Comparison of ENCODE assay signal across 22 mouse cellular contexts in genomic region chr11:104275765-104276164, GRCm38 (mm10). TPM values are rescaled to one million over a fixed set of nuclear protein-coding genes. Genes with fewer than 3 reads are reported as not detected.
DNase-seq lines count a peak whose midpoint lies in the region; TF ChIP-seq lines count a peak whose summit lies in the region.
"Had no signal": no experiment of that assay in that cellular context is flagged by ENCODE, and none has a peak within 500 bp of the region (broad histone marks: within the 10 kb centered on the region; RNA-seq: fewer than 3 reads in every experiment).

No protein-coding gene starts in this region.

- TF ChIP-seq POLR2A in cortical plate, adult 2 months (IDR thresholded peaks at IDR 0.05; ENCODE audit: extremely low read depth, insufficient read depth, low read length) = no peak

- no peak for DNase-seq in gastrocnemius, adult 2 months
- no peak for DNase-seq in gastrocnemius, postnatal 10 days
- DNase-seq in layer of hippocampus, adult 9-11 months = peak; percentile 69
- no peak for DNase-seq in layer of hippocampus, postnatal 10 days (ENCODE audit: low spot score in 2 of 2)
- peak; percentile 88 for DNase-seq in brain, adult 2 months (ENCODE audit: low read depth, low spot score)
- DNase-seq: adrenal gland, adult 2 months; adrenal gland, postnatal 14 days; cerebellum, adult 18-20 months; cerebellum, postnatal 14 days; forebrain, postnatal 0 days; gastrocnemius, postnatal 36 days; heart, adult 2 months; heart, postnatal 14 days; heart, postnatal 4 days had no signal

- H3K4me1 ChIP-seq in cortical plate, adult 2 months (ENCODE audit: control insufficient read depth, insufficient read depth, low read length) = peaks cover 15% of the 10 kb centered on the region
- H3K4me1 ChIP-seq: embryonic facial prominence, embryonic 12.5 days had no signal

- H3K4me3 ChIP-seq in gastrocnemius, adult 2 months = no peak overlapping the region
- H3K4me3 ChIP-seq in cortical plate, adult 2 months (ENCODE audit: insufficient read depth, low read length) = no peak overlapping the region
- H3K4me3 ChIP-seq: embryonic facial prominence, embryonic 12.5 days; embryonic facial prominence, embryonic 15.5 days; heart, adult 2 months; heart, embryonic 10.5 days; heart, embryonic 13.5 days; hindbrain, embryonic 12.5 days; hindbrain, embryonic 15.5 days had no signal

- intact Hi-C loops in gastrocnemius, adult 2 months (cut with DNase I) = no loop called here

- no peak for TF ChIP-seq CTCF in gastrocnemius, adult 2 months (IDR thresholded peaks at IDR 0.05)
- TF ChIP-seq CTCF in cortical plate, adult 2 months (IDR thresholded peaks at IDR 0.05; ENCODE audit: extremely low read depth, insufficient read depth, low read length) = no peak

- H3K27ac ChIP-seq in gastrocnemius, adult 2 months = peak overlapping the region; percentile 67
- H3K27ac ChIP-seq in cortical plate, adult 2 months (ENCODE audit: insufficient read depth, low read length) = 0 out of 2 replicates have a peak overlapping the region, but pooled peaks have one; percentile 24
- H3K27ac ChIP-seq: embryonic facial prominence, embryonic 12.5 days; embryonic facial prominence, embryonic 15.5 days; heart, adult 2 months; heart, embryonic 10.5 days; heart, embryonic 13.5 days; hindbrain, embryonic 12.5 days; hindbrain, embryonic 15.5 days had no signal

RNA-seq across cellular contexts. Expression of gene Mapt, which starts 44.6 kb away (rescaled TPM):
- 10 to 100 TPM; 66.3 to 79.2 TPM for total RNA-seq in gastrocnemius, adult 2 months (2021)
- total RNA-seq in gastrocnemius, postnatal 10 days (2021) = 10 to 100 TPM; 54.8 to 62.2 TPM
- 100 to 1,000 TPM; 506 to 549 TPM for total RNA-seq in layer of hippocampus, postnatal 10 days (2021)
- 270 and 278 TPM in 2 replicates for polyA plus RNA-seq in cortical plate, adult 2 months (2012; rRNA removed)
- total RNA-seq: granulocyte monocyte progenitor cell, adult 5-6 weeks had no signal

Comparison
In these comparisons a context has a peak if more than half of its experiments do, and no peak if none do; other contexts are left out.
1. DNase-seq: peak in layer of hippocampus, adult 9-11 months (single experiment) and brain, adult 2 months (single experiment); none in gastrocnemius, adult 2 months (single experiment), gastrocnemius, postnatal 10 days (single experiment) and layer of hippocampus, postnatal 10 days (0 of 2).
2. RNA of gene Mapt, which starts 44.6 kb away (total RNA-seq): 506 to 549 TPM in layer of hippocampus, postnatal 10 days; 66.3 to 79.2 TPM in gastrocnemius, adult 2 months and 54.8 to 62.2 TPM in gastrocnemius, postnatal 10 days; every median in the first group is over 4 times any median in the second.